Mouse (Mus musculus) liver, adult 2 months (tissue): ENCODE results near the gene Gm20479.

ENCODE experiments used
- CTCF ChIP-seq: fragments of 200-500 bp; IDR thresholded peaks from 2 replicates; pipeline ENCODE4 v1.5.1; 2011; ENCODE audit warnings: low read depth, low read length, control low read depth
- POLR2A ChIP-seq: fragments of 200-500 bp; IDR thresholded peaks from 2 replicates; pipeline ENCODE4 v1.6.1; 2011; ENCODE audit warnings: low read length, control low read depth; ENCODE audit not compliant: insufficient read depth; ENCODE audit errors: extremely low read depth

DNA sequence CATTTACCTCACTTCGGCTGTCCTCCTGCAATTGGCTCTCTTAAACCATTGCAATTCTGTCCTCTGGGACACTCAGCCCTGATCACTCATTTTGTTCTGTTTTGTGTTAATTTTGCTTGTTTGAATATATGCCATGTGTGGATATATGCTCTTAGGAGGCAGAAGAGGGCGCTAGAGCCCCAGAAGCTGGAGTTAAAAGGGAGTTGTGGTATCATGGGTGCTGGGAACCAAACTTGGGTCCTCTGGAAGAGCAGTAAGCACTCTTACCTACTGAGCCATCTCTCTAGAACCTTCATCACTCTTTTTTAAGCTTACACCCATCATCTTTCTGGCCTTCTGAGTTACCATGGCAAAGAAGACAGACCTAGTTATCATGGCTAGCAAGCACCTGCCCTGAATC, 1.9 kb upstream of the Gm20479 start:
- no peak for TF ChIP-seq CTCF
- TF ChIP-seq POLR2A, result no peak
